Mouse (Mus musculus): Measurements from ENCODE around the gene Prcd. TPM values are rescaled to one million over a fixed set of nuclear protein-coding genes. Genes with fewer than 3 reads are reported as not detected.
A peak's percentile ranks its signal among the peaks of the same experiment; 100 is the strongest.
"Not testable (repeated sequence)": the region's sequence is repeated elsewhere in the genome, so short reads cannot be mapped to it uniquely, and the experiment has no call there.

The Prcd gene
- total RNA-seq (2021) = 1 to 10 TPM; 5.2 to 5.5 TPM
- long read RNA-seq, experiment 1, partial matches to known transcripts = 1 of 4 reads
- long read RNA-seq, experiment 1, other reads (novel, unspliced or antisense) = 1 of 4 reads
- long read RNA-seq, experiment 2, partial matches to known transcripts = 0 of 2 reads
- long read RNA-seq, experiment 2, other reads (novel, unspliced or antisense) = 2 of 2 reads

DNA sequence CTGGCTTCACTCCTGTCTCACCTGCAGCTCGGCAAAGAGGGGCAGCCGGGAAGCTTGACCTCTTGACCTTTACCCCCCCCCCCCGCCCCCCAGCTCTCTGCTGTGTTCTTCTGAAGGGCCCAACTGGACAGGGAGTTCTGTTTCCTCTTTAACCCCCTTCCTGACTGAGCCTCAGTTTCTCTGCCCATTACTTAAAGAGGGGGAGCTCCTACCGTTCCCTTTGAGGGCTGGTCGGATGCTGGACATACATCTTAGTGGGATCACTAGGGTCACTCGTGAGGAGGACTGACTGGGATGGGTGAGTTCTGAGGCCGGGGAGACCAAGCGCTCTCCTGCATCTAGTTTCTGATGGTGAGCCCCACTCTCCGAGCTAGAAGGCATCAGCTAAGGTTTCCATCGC lies at the start of gene Prcd:
Gene Prcd (plus strand): TSS at position 301 of the 400 bp plus-strand sequence.
- no peak for DNase-seq (ENCODE audit: low spot score in 2 of 2)

DNA sequence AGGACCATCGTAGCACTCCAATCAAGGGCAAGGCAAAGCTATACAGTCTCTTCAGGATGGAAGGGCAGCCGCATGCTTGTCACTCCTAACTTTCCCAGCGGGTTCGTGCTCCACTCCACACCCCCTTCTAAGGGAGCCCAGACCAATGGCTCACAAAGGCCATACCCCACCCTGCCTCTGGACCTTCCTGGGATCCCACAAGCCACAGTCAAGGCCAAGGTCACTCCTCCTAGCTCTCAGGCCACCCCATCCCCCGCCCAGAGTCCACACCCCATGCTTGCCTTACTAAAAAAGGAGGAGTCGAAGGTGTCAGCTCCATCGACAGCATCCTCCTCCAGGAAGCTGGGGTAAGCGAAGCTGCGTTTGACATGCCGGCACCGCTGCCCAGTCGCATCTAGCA lies 49.2 kb upstream of the Prcd start:
- DNase-seq (ENCODE audit: low spot score in 2 of 2) = no peak

DNA sequence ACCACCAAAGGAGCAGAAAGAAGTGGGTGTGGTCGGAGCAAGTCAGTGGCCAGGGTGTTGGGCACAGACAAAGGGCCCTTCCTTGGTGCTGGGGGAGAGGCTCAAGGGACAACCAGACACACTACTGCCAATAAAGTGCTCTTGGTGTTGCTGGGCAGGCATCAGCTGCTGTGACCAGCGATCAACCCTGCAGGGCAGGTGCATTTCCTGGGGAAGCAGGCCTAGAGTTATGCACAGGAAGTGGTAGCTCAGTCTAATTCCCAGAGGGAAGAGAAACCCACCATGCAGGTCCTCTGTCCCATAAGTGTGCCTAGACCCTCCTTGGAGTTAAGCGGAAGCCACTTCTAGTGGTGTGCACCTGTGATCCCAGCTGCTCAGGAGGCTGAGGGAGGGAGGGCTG lies 45.6 kb upstream of the Prcd start:
- no peak for DNase-seq (ENCODE audit: low spot score in 2 of 2)

DNA sequence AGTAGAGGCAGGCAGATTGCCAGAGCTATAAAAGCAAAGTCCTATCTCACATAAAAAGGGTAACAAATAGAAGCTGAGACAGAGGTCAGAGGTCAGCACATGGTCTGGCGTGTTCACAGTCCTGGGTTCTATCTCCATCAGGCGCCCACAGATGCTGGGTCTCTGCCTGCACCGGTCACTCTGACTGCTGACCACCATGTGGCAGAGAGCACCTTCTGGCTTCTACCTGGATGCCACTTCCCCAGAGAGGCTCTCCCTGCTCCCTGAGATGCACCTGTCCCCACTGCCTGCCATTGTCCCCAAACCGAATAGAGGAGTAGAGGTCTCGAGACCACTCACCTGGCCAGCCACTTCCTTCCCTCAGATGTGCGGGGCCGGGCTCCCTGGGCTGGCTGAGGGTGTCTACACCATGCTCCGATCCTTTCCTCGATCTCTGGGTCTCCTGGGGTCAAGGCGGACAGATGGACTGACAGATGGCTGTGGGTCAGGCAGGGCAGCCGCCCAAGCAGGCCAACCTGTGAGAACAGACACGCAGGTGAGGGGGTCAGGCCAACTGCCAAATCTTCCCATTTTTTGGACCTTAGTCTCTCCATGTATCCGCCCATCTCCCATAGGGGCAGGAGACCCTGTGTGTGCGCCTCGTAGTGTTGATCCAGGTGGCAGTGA lies 43.2 kb upstream of the Prcd start:
- DNase-seq (ENCODE audit: low spot score in 2 of 2) = no peak

DNA sequence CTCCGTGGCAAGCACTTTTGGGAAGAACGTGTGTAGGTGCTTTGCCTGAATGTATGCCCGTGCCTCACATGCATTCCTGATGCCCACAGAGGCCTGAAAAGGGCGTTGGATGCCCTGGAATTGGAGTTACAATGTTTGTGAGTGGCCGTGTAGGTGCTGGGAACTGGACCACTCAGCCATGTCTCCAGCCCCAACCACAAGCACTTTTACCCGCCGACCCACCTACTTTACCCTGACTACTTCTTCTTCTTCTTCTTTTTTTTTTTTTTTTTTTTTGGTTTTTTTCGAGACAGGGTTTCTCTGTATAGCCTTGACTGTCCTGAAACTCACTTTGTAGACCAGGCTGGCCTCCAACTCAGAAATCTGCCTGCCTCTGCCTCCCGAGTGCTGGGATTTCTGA lies 42.2 kb upstream of the Prcd start:
- DNase-seq (ENCODE audit: low spot score in 2 of 2) = not testable (repeated sequence)

DNA sequence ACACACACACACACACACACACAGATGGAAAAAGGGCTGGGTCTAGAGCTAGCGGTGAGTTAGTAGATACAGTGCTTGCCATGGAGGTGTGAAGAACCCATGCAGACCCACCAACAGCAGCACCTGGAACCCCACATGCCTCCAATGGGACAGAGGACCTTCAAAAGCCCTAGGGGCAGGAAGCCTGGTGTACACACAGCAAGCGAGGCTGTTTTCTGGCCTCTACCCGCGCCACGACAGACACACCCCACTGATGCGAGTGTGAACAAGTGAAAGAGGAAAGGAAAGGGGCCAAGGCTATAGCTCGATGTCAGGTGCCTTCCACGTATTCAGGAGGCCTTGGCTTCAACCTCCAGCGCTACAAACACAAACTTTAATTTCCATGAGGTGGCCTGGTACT lies 41.5 kb upstream of the Prcd start:
- DNase-seq (ENCODE audit: low spot score in 2 of 2) = no peak

DNA sequence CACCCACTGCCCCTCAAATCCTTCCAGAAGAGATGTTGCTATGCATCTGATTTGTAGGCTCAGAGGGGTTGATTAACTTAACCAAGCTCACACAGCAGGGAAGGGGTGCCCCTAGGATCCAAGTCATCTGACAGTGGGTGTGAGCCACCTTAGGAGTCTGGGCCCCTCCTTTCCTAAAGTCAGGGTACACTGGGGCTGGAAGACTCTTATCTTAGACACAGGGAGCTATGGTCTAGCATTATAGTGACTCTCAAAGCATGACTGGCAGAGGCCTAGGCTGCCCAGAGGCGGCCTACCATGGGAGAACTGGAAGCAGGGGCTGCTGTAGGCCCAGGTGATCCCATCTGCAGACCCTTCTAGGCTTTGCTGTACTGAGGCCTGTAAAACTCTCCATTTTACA lies 40.8 kb upstream of the Prcd start:
- DNase-seq (ENCODE audit: low spot score in 2 of 2) = no peak

DNA sequence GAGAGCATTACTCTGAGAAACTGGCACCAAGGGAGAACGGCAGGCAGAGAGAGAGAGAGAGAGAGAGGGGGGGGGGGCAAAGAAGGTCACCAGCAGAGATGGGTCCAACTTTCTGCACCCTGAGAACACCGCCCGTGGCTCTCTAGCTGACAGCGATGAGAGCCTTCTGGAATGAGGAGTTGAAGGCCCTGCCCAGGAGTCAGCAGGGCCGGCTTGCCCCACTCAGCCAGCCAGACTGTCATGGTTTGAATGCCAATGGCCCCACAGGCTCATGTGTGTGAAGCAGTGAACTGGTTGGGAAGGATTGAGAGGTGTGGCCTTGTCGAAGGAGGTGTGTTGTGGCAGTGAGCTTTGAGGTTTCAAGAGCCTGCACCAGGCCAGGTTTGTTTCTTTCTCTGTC lies 40.1 kb upstream of the Prcd start:
- no peak for DNase-seq (ENCODE audit: low spot score in 2 of 2)

DNA sequence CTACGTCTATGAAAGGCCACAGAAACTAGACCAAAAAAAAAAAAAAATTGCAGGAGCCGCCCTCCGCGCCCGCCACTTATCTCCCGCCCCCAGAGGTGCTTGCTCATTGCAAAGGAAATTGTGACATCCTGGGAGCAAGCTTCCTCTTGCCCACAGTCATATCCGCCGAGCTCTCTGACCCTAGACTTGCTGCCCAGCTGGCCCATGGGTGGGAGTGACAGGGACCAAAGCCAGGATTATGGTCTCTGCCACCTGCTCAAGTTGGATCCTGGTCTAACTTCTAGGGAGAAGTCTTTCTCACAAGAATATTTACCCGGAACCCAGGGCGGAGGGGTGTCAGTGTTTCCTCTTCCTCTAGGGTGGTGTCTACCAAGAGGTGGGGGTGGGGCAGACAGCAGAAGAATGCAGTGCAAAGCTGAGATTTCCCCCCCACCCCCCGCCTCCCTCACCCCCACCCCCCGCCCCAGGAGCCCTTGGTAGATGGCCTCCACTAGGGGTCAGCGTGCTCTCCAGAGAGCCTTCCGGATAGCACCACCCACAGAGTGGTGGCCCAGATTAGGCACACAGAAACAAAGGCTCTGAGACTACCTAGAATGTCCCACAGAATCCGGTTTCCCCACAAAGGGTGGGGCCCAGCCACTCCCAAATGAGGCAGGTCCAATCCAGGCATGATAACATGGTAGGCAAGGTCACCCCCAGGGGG lies 37.4 kb upstream of the Prcd start:
- no peak for DNase-seq (ENCODE audit: low spot score in 2 of 2)

DNA sequence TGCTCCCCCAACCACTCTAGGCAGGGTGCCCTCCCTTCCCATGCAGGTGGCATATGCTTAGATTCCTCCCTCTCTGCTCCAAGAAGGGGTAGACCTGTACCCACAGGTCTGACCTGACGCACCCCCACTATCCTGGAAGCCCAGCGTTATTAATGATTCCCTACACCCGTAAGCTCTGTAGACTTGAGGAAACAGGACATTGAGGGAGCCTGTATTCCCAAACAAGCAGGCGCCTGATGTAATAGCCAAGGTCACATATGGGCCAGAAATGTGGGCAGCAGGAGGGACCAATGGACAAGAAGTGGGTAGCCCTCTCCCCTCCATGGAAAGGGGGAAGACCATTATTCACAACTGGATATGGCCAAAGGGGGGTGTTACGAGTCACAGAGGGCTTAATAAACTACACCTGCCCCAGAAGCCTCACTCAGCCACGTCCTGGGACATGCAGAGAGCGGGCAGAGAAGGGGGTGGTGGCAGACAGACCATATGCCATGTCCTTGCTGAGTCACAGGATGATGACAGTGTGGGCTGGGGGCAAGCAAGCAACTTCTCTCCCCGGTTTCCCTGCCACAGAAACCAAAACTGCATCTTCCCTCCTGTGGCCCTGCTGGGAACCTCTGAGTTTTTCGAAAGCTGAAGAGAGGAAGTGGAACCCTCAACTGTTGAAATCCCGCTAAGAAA lies 36.8 kb upstream of the Prcd start:
- DNase-seq (ENCODE audit: low spot score in 2 of 2) = no peak

DNA sequence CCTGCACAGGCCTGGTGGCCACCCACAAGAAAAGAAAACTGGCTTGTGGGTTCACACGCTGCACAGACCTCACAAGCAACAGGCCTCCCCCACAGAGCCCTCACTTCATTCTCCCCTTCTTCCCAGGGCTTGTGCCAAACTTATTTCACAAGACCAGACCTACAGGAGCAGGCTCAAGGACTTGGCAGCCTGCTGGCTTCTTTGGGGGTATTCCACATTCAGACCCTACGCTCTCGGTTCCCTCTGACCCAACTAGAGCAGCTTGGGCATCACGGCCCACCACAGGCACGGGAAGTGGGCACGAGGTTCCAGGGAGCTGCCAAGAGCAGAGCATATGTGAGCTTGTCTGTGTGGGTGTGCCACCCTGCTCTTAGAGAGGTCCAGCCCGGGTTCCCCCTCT lies 35.7 kb upstream of the Prcd start:
- DNase-seq (ENCODE audit: low spot score in 2 of 2) = no peak

DNA sequence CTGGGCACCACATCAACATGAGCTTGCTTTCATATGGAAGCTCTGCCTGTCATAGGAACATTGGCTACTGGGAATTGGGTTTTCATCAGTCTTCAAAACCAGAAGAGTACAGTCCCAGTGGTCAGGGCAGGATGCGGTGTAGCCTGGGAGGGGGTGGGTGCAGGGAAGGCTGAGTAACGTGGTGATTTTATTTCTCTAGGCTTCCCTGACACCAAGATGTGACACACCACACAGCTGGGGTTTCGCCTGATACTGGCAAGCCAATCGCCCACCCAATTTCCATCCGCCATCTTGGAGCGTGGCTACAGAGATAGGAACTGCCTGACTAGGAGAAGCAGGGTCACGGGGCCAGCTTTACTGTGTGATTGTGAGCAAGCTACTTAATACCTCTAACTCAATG lies 34.7 kb upstream of the Prcd start:
- no peak for DNase-seq (ENCODE audit: low spot score in 2 of 2)

DNA sequence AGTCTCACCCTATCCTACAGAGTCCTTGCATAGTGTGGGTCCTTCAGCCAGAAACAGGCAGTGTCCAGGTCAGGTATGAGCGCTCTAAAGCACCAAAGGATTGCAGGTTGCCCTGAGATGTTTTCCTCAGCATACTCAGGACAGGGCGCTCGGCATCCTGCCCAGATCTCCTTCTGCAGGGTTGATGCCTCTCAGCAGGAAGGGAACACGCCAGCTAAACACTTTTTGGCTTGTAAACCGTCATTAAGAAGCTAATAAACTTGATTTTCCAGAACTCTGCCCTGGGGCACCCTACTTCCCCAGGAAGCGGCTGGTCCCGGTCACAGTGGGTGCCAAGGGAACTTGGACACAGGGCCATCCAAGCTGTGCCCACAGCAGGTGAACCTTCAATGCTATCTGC lies 34.2 kb upstream of the Prcd start:
- DNase-seq (ENCODE audit: low spot score in 2 of 2) = no peak

DNA sequence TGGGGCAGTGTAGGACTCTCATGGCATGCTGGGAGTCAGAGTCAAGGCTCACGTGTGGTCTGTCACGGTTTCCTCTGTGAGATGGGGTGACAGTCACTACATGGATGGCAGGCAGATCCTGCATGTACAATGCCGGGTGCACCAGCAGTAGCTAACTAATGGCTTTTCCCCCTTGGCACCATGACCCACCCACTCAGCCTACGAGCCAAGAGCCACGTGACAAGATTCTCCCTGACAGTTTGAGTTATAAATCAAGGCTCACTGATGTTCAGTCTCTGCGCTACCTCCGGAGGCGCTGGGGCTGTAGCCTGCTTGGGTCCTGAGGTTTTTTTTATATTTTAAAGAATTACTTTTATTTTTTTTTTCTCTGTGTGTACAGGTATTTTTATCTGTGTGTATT lies 33.8 kb upstream of the Prcd start:
- DNase-seq (ENCODE audit: low spot score in 2 of 2) = no peak

DNA sequence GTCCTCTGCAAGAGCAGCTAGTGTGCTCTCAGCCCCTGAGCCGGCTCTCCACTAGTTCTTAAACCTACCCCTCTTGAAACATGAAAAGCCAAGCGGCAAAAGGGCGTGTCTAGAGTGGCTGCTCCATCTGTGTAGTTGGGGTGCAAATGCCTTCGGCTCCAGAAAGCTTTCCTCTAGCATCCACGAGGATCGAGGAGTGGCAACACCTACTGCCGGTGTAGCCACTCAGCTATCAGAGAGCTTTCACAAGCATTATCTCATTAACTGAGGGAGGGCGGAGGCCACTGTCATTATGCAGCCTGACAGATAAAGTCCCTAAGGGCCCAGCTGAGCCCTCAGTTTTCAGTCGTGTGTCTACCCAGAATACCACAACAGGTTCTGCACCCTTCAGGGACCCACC lies 33.3 kb upstream of the Prcd start:
- no peak for DNase-seq (ENCODE audit: low spot score in 2 of 2)

DNA sequence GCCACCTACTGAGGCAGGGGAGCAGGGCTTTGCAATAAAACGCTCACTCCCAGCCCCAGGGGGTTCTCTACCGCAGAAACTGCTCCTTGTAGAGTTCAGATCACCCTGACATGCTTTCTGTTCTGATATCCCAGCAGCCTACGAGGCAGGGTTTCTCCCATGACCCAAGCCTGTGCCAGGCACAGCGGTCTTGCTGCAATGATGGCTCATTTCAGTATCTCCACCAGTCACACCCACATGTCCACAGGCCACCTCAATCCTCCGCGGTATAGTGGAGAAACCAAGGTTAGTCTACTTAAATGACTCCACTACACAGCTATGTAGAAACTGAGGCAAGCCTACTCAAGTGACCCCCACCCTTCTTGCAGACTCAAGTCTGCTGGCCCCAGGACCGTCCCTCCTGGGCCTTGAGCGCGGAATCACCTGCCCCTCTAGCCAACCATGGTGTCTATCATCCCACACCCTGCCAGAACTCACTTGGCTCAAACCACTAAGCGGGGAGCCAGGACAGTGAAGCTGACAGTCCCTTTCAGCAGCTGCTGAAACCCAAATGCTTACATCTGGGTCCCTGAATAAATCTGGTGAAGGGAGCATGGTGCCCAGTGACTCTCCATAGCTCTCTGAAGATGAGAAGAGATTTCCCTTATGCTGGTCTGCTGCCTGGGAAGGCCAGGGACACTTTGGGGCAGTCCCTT lies 32.6 kb upstream of the Prcd start:
- DNase-seq (ENCODE audit: low spot score in 2 of 2) = no peak

DNA sequence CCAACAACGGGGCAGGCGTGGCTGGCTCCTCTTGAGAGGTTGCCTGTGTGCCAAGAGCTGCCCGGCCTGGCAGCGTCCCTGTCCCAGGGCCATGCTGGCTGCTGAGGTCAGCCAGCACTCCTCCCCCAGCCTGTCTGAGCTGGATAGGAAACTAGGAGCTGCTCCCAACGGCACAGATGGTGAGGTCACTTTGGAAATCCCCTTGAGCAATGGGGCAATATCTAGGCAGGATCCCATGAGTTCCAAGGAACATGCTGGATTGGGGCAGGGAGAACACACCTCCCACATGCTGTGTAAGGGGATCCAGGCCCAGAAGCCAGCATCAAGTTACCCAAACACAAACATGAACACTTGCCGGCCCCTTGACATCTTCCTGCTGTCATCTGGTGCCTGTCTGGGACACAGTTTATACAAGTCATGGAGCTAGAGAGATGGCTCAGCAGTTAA lies 32.1 kb upstream of the Prcd start:
- DNase-seq (ENCODE audit: low spot score in 2 of 2) = peak; percentile 35 to 71

DNA sequence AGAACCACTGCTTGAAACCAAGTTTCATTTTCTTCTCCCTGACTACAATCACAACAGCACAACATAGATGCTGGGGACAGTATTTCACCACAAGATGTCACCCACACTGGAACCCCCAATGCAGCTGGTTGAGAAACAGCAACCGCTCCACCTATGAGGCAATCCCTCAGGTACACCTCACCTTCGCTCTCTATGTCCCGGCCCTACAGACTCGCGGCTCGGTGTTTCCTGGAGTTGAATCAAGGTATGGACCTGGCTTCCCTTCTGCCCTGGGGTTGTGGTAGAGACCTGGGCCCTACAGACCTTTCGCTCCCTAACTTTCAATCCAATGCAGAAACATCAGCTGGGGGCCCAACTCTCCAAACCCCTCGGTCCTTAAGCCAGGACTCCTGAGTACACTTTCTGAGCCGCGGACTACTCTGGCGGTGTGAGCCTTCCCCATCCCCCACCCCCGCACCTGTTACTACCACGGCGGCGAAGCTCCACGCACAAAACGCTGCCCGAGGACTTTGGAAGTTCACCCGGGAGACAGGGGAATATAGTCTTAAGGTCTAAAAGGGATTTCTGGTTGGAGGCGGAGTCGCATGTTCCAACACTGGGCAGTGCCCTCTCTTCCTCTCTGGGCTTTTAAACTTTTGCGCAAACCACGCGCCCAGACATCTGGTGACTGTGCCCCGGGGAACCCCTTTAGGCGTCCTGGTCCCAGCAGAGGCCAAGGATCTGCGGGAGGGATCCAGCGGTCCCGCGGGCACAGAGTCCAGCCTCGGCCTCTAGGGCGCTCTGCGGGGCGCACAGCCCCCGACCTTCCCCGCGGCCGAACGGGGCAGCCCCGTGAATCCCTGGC lies 29.8 kb upstream of the Prcd start:
- no peak for DNase-seq (ENCODE audit: low spot score in 2 of 2)

DNA sequence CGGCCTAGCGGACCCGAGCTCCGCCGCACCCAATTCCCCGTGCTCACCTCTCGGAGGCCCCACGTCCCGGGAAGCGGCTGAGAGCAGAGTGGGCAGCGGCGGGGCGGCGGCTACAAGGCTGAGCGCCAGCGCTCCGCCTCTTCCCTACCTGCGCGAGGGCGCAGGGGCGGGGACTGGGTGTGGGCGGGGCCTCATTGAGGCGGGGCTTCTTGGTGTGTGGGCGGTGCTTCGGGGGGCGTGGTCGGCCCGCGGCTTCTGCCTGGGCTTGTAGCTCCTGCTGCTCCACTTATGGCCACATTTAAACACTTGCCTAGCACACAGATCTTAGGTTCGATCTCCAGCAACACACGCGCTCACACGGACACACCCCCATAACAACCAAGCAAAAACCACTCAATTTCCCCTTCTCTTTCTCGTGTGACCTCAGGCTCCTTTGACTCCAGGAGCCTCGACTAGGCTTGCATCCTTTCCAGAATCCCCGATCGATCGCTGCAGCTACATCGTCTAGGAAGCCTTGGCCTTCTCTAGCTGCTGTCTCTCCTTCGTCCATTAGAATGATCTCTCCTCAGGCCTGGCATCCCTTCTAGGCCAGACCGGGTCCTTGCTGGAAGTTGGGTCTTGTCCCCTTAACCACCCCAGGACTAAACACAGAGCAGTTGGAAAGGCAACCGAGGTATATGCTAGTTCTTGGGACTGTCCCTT lies 29.1 kb upstream of the Prcd start:
- peak; percentile 66 to 80 for DNase-seq (ENCODE audit: low spot score in 2 of 2)

Measured in adrenal gland, postnatal 4 days (tissue).